Mouse (Mus musculus) kidney, adult 18-20 months (tissue): ENCODE data around the gene Wdsub1.
"Not testable (repeated sequence)": the region's sequence is repeated elsewhere in the genome, so short reads cannot be mapped to it uniquely, and the experiment has no call there.

Experiments
- DNase-seq: peaks from one replicate; pipeline ENCODE4 v3.0.0; 2021

The Wdsub1 gene

GRCm38 (mm10) chr2:59881831-59882741 lies at the start of gene Wdsub1:
Wdsub1 (minus strand) TSS chr2:59882591.
- DNase-seq = peak; percentile 94

GRCm38 (mm10) chr2:59913610-59914009 lies 31.2 kb upstream of the Wdsub1 start:
- no peak for DNase-seq

- no peak for DNase-seq
Observed at GRCm38 (mm10) chr2:59908048-59908447, 25.7 kb upstream of the Wdsub1 start.

GRCm38 (mm10) chr2:59904007-59904406 lies 21.6 kb upstream of the Wdsub1 start:
- DNase-seq = no peak

- no peak for DNase-seq
Observed at GRCm38 (mm10) chr2:59898666-59899065, 16.3 kb upstream of the Wdsub1 start.

GRCm38 (mm10) chr2:59898105-59898504 lies 15.7 kb upstream of the Wdsub1 start:
- no peak for DNase-seq

- no peak for DNase-seq
Observed at GRCm38 (mm10) chr2:59896837-59897236, 14.4 kb upstream of the Wdsub1 start.

GRCm38 (mm10) chr2:59896400-59896799 lies 14.0 kb upstream of the Wdsub1 start:
- no peak for DNase-seq

GRCm38 (mm10) chr2:59889699-59890098 lies 7.3 kb upstream of the Wdsub1 start:
- DNase-seq = no peak

- no peak for DNase-seq
Observed at GRCm38 (mm10) chr2:59882742-59883281, 421 bp upstream of the Wdsub1 start.

GRCm38 (mm10) chr2:59881404-59881803 lies 987 bp downstream of the Wdsub1 start:
- no peak for DNase-seq

- DNase-seq = no peak
Observed at GRCm38 (mm10) chr2:59878221-59878620, 4.2 kb downstream of the Wdsub1 start.

GRCm38 (mm10) chr2:59877335-59877734 lies 5.1 kb downstream of the Wdsub1 start:
- DNase-seq = no peak

- DNase-seq = no peak
Observed at GRCm38 (mm10) chr2:59876482-59876881, 5.9 kb downstream of the Wdsub1 start.

- no peak for DNase-seq
Observed at GRCm38 (mm10) chr2:59870526-59870925, 11.9 kb downstream of the Wdsub1 start.

GRCm38 (mm10) chr2:59862618-59863017 lies 19.8 kb downstream of the Wdsub1 start:
- no peak for DNase-seq

GRCm38 (mm10) chr2:59854363-59854762 lies 28.0 kb downstream of the Wdsub1 start:
- DNase-seq = no peak

- DNase-seq = no peak
Observed at GRCm38 (mm10) chr2:59853543-59853942, 28.8 kb downstream of the Wdsub1 start.

GRCm38 (mm10) chr2:59852916-59853315 lies 29.5 kb downstream of the Wdsub1 start:
- no peak for DNase-seq

GRCm38 (mm10) chr2:59851885-59852284 lies 30.5 kb downstream of the Wdsub1 start:
- not testable (repeated sequence) for DNase-seq

GRCm38 (mm10) chr2:59843848-59844247 lies 38.5 kb downstream of the Wdsub1 start:
- DNase-seq = no peak

- DNase-seq = peak; percentile 22
Observed at GRCm38 (mm10) chr2:59843156-59843555, 39.2 kb downstream of the Wdsub1 start.

GRCm38 (mm10) chr2:59842556-59843008 lies 39.8 kb downstream of the Wdsub1 start:
- no peak for DNase-seq

- DNase-seq = no peak
Observed at GRCm38 (mm10) chr2:59841944-59842343, 40.4 kb downstream of the Wdsub1 start.
